Mouse (Mus musculus): ENCODE measurements around the gene Prpf4.

DNA sequence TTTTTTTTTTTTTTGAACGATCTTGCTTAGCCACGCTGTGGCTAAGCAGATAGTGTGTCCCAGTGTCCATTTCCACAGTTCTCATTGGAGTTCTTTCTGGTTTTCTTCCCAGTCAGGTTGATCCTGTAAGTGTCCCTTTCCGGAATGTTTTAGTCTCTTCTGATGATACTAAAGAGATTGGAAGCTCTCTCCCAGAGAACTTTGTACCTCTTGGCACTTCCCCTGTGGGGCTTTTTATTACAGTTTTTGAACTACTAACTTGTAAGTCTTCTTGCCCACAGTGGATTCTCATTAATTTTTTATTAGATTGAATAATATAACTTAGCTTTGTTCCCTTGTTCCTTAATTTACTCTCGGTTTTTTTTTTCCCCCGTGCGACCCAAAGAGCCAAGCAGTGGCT, 47.0 kb upstream of the Prpf4 start:
- TF ChIP-seq POLR2A (IDR thresholded peaks at IDR 0.05; ENCODE audit: low read depth, low read length) (no peak), CTCF (IDR thresholded peaks at IDR 0.05; ENCODE audit: extremely low read depth, insufficient read length, insufficient replicate concordance, low read depth, low read length) (no peak)
